Mouse (Mus musculus): ENCODE data around the gene Zbtb20.

Gene Zbtb20

DNA sequence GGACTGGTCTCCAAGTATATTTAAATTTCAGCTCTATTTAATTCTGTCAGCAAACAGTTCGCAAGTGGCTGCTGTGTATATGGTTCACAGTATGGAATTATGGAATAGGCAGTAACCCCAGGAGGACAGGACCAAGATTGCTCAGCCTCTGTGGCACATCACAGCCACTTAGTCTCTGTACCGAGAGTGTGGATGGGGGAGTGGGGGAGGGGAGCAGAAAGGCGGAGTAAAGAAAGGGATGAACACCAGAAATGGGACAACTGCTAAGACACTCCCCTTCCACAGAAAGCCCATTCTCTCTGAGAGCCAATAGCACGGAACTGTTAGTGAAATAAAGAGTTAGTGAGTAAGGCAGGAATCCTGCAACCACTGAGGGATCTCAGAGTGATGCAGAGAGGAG lies 699.4 kb downstream of the Zbtb20 start:
- DNase-seq, result no peak

DNA sequence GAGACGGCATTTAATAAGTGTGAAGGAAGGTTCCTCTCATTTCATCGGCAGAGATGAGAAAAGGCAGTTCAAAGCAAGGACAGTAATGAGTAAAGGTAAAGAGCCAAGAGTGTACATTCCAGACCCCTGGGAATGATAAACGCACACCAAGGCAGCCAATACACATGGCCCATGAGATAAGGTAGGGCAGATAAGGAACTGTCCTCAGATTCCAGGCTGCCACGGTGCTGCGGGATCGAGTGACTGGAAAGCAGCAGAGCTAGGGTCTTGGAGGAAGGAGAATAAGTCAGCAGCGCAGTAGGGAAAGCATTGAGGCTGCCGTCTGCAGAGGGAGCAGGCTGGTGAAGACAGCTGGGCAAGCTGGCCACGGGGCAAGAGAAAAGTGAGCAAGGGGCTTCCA lies 699.8 kb downstream of the Zbtb20 start:
- DNase-seq, result no peak

DNA sequence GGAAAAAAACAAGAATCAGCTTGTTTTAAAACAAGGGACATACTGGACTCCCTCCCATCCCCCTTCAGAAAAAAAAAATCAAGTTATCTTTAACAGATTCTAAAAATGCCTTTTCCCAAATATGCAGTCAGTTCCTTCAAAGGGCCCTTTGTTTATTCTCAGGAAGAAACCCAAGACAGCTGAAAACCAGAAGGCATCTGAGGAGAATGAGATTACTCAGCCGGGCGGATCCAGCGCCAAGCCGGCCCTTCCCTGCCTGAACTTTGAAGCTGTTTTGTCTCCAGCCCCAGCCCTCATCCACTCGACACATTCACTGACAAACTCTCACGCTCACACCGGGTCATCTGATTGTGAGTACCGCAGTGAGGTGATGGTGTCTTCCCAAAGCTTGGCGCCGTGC lies 701.7 kb downstream of the Zbtb20 start:
- DNase-seq, result peak; percentile 69 to 82

DNA sequence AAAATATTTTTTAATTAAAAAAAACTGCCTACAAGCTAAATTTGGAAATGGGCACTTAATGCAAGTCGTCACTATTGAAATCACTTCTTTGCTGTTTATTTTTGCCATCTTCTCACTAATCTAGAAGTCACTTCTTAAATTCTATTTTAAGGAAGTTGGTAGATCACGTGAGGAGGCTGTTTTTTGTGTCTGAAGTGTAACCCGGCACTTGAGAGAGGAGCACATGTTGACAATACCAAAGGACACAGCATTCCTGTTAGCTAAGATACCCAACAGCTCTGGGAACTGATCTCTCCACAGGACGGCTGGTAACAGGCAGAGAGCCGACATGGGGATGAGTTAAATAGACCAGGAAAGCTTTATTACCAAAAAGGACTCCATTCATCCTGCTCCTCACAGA lies 702.7 kb downstream of the Zbtb20 start:
- DNase-seq, result no peak

DNA sequence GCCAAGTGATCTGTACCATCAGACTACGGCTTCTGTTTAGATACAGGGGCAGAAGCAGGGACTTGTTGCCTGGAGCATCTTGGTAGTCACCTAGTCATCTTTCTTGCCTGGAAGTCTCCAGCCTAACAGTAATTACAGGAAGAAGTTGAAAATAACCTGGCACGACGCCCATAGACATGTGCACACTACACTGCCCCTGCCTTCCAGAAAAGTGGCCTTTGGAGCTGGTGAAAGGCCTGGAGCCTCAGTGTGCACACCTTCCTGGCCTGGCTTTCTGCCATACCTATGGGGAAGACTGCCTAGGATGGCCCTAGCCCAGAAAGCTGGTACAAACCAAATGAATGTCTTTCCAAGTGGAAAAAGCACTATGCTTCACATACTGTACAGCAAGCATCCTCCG lies 703.4 kb downstream of the Zbtb20 start:
- DNase-seq, result peak; percentile 92

DNA sequence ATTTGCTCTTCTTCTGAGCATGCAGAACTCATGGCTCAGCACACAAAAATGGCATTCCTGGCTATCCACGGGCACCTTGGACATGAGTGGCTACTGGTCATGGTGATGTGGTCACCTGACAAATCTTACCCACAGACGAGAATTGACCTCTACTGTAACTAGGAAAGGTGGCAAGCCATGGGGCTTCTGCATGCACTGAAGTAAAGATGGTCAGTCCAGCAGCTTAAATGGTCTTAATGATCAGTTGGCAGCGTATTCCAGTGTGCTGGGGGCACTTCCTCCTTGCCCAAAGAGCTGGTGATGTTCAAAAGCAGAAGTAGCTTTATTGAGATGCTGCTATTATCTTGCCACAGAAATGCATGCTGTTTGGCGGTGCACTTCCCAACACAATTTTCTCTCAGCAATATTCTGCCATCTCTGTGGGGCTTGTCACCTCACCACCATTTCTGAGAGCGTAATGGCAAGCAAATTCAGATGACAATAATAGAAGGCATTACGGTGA lies 704.7 kb downstream of the Zbtb20 start:
- no peak for DNase-seq

DNA sequence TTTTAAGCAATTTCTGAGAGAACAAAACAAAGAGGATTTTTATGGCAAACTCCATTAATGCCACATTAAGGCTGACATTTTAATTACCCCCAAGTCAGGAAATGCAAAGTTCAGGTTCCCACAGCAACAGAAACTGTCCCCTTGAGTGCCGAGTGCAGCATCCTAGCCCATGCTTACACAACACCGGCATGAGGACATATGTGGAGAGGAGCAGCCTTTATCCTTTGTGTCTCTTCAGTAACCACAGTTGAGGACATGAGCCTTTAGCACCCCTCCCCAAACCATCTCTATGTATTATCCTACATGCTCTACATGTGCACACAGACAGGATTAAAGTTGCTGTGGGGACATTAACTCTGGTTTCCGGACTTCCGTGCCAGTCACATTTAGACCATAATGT lies 705.9 kb downstream of the Zbtb20 start:
- DNase-seq, result no peak

DNA sequence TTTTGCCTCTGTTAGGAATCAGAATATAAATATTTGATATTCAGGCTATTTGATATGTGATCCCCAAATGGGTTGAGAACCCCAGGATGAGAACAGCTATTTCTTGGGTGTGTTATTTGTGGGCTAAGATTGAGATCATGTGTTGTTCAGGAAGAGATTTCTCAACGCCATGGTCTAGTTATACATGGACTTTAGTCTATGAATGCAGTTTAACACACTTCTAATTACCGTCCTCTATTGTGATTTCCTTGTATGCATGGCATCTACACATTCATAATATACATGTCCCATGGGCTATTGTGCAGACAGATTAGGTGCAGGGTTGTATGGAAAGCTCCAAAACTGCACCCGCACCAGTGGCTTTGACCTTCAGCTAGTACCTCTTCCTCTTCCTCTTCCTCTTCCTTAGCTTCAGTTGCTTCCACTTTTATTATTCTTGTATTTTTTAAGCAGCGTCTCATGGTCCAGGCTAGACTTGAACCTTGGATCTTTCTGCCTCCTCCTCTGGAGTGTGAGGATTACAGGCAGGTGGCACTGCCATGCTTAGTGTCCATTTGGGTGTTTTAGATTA lies 711.3 kb downstream of the Zbtb20 start:
- no peak for DNase-seq

DNA sequence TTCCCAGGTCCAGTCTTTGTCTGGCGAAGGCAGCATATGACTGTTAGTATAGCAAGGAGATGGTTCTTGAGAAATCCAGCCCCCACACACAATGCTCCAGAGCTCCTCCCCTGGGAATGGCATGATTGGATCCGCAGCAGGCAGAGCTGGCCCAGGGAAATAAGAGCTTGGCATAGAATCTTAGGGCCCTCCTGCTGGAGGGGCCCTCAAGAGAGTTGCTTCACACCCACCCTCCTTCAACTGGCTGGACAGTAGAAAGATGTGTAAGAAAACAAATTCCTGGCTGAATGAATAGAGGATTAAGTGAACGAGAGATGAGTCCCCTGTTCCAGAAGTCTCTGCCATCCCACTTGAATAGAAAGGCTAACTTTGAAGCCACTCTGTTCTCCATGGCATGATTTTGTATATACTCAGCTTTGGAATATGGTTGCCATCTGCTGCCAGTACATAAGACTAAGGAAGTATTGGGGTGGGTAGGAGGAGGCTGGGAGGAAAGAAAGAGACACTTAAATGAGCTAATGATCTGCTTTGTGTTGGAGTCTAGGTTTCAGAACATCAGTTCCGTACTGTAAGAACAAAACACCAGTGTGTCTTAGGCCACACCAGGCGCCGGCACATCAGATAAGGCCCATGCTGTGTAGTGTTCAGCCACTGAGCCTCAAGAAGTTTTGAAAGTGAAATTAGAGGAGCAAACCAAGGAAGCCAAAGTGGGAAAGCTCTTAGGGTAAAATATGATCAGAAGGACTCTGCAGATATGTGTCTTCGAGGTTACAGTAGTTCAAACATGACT lies 715.2 kb downstream of the Zbtb20 start:
- no peak for DNase-seq

DNA sequence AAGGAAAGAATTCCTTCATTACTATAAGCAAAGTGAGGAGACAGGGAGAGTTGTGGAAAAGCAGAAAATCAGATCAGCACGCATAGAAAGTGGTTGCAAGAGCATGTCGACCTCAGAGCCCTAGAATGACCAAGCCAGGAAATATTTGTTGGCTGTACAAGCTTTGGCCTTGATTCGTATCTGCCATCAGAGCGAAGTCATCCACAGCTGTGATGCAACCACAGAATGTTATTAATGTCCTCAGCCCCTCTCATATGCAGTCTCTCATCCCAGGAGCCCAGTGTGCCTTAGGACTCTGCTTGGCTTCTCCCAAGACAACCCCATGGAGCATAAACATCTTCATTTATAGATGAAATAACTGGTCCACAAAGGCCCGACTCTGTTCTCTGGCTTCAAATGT lies 716.4 kb downstream of the Zbtb20 start:
- no peak for DNase-seq

DNA sequence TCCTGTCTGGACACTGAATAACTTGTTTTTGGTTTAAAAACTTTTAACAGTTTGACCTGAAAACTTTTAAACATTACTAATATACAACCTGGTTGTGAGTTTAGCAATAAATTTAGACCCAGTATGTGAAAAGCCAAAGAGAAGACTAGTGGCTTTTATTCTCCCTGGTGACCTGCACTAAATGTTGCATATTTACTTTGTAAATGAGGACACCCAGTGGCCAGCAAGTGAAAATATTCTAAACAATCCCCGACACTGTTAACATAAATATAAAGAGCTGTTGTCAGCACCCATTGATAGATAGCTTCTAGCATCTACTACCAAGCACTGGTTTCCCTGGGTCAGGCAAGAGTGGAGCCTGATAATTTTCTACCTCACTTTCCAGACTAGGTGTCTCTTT lies 717.1 kb downstream of the Zbtb20 start:
- no peak for DNase-seq

DNA sequence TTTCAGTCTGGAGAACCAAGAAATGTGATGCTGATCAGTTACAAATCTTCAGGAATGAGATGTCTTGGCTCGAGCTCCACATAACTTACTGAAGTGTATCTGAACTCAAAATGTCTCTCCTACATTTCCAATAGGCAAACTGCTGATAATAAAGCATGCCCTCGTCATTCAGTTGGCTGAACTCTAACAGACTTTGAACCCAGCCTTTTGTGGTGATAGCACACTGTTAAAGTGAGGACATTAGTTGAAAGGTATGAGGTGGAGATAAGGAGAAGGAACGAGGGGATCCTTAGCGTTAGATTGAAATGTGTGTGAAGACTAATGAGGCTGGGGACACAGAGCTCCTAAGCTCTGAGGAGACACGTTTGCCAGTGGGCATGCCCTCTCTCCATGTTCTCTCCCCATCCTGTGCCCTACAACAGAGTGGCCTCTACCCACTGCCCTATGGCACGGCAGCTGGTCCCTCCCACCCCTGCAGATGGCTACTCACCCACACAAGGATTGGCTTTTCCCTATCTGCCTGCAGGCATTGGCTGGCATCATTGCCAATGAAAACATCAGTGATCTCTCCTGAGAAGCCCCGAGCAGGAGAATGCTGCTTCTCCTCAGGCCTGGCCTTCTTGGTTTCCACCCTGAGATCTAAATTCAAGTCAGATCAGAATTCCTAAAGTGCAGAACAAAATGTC lies 721.8 kb downstream of the Zbtb20 start:
- DNase-seq, result no peak

DNA sequence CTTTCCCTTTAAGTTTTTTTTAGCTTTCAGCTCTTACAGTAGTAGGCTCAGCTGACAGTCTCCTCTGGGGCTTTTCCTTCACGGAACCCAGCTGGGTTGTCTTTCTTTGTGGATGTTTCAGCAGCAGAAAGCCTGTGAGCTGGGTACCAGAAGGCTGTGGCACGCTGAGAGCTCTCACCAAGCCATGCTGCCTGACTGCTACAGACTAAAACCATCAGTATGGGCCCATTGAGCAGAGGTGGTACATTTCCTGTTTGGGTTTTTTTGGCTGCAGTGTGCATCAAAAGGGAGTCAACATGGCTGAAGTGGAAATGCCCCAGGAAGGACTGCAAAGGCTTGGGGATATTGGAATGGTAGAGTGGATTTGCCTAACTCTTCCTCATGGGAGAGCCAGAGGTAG lies 724.0 kb downstream of the Zbtb20 start:
- DNase-seq, result no peak

DNA sequence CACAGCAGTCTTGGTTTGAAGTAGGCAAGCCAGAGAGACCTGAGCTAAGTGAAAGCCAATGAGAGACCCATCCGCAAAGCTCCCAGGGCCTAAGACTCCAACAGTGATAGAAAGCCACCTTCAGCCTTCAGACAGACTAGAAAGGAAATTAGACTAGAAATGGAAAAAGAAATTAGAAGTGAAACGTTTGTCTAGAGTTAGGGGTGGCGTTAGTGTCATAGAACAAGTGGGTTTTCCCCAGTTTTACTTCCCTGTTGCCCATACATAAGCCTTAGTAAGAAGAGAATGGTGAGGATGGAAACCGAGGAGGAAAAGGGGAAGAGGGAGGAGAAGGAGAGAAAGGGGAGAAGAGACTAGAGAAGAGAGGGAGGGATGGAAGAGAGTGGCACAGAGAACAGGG lies 726.9 kb downstream of the Zbtb20 start:
- DNase-seq, result no peak

DNA sequence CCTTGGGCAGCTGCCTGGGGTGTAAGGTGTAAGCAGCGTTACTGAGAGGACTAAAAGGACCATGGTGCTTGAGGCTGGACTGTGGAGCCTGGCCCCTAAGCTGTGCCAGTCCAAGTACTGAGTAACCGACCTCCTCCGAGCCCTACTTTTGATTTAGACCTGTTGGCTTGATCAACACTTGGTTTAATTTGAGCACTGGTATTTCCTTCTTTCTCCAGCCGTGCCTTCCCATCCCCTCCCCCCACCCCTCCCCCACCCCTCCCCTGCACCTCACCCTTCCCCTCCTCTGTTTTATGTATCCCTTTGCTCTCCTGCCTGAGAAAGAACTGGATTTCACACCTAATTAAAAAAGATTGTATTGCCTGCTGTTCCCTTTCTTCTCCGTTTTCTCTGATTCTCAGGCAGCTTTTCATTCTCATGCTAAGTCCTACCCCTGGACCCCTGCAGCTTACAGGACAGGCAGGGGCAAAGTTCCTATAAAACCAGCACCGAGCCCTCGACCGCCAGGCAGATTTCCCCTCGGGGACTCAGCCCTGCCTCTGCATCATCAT lies 728.0 kb downstream of the Zbtb20 start:
- DNase-seq, result no peak

DNA sequence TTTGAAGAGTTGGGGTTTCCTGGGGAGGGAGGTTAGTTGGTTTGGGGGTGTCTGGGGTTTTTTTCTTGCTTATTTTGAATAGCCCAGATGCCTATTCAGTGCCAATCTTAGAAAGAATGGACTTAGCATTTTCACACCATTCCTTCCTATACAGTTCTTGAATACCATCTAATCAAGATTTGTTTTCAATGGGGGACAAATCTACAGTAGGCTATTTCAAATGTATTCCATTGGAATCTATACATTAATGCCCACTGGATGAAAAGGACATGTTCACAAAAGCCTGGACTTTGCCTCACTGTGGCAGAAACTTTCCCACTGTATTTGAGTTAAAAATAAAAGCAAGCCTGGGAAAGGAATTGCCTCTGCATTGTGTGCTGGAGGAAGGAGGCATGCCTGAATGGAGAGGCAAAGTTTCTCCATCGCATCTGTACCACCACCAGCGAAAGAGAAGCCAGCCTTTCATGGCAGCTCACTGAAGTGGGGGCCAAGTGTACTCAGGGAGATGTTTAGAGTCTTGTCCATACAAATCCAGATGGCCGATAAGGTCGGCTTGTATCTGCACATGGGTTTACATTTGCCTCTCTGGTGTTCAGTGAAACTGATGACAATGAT lies 728.8 kb downstream of the Zbtb20 start:
- DNase-seq, result no peak

DNA sequence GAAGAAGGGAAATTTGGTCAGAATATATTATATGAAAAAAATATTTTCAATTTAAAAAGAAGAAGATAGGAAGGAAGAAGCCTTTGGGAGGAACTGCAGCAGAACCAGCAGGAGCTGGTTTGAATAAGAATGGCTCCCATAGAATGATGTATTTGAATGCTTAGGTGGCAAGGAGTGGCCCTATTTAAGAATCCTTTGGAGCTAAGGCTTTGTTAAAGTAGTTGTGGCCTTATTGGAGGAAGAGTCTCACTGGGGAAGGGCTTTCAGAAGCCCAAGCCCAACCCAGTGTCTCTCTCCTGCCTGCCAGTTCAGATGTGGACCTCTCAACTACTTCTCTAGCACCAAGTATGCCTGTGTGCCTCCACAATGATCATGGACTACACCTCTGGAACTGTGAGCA lies 731.4 kb downstream of the Zbtb20 start:
- no peak for DNase-seq

DNA sequence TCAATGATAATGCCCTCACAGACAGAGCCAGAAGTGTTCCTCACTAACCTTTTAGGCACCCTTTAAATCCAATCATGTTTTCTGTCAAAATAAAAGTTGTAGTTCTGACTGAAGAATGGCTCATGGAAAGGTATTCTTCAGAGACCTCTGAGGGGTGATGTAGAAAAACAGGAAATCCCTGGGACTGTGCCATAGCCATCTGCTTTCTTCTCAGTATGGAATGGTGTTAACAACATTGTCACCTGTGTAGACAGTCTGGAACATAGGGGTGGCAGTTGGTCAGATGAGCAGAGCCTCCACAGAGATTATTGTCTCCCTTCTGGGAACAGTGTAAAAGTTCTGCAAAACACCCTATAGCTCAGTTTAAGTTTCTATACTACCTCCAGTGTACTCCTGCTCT lies 732.4 kb downstream of the Zbtb20 start:
- no peak for DNase-seq

DNA sequence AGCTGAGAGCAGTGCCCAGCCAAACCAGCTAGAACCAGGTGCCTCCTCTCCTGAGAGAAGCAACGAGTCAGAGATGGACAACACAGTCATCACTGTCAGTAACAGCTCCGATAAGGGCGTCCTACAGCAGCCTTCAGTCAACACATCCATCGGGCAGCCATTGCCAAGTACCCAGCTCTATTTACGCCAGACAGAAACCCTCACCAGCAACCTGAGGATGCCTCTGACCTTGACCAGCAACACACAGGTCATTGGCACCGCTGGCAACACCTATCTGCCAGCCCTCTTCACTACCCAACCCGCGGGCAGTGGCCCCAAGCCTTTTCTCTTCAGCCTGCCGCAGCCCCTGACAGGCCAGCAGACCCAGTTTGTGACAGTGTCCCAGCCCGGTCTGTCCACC lies 734.7 kb downstream of the Zbtb20 start:
- DNase-seq, result no peak

DNA sequence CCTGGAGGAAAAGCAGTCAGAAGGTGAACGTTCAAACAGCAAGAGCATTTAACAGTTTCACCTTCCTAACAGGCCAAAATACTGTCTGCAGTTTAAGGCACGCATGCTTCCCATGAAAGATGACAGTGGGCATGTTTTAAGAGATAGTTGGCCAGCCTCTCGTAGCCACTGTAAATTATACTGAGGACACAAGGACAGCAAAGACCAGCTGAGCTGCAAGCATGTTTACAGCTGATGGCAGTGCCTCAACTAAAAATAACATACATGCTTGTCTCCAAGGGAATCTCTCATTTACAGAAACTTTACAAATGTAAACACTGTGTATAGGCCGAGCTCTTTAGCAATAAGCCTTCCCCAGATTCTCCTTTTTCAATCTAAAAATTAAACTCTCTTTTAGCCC lies 740.7 kb downstream of the Zbtb20 start:
- DNase-seq, result no peak

DNA sequence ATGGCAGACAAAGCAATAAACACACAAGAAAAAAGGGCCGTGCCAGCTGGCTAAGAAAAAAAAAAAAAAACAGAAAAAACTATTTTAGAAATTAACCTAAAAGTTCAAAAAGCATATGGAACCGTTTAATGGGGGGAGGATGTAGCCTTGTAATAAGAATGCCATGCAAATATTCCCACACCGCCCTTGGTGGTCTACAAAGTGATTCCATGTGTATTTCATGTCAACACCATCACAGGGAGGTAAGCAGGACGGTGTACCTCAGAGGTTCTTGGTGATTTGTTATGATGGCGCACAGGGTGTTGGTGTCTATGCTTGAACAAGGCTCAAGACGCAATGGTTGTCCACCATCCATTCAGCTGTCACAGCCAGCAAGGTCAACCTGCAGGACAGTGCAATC lies 741.7 kb downstream of the Zbtb20 start:
- DNase-seq, result no peak

DNA sequence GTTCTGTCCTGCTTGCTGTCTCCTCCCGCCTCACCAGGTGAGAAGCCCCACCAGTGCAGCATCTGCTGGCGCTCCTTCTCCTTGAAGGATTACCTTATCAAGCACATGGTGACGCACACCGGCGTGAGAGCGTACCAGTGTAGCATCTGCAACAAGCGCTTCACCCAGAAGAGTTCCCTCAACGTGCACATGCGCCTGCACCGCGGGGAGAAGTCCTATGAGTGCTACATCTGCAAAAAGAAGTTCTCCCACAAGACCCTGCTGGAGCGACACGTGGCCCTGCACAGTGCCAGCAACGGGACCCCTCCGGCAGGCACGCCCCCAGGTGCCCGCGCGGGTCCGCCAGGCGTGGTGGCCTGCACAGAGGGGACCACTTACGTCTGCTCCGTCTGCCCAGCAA lies 742.6 kb downstream of the Zbtb20 start:
- no peak for DNase-seq

DNA sequence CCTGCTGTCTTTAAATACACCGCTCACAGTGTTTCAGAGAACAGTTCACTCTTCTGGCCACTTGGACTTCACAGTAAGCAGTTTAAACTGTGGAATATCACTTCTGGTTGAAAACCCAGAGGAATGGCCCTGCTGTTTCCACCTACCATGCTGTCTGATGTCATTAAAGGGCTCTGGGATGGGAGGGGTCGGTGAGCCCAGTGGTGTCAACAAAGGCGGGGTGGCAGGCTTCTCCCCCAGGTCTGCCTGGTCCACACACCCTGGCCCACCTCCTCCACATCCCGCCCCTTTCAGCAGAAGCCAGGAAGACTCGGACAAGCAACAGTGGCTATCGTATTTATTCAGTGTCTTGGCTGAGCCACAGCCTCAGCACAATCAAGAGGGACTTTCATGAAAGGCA lies 743.6 kb downstream of the Zbtb20 start:
- DNase-seq, result no peak

All from kidney, postnatal 25 days (tissue).